ENCODE assay signal across 8 mouse cellular contexts in genomic region chr12:100520077-100520793, GRCm38 (mm10). TPM values are rescaled to one million over a fixed set of nuclear protein-coding genes. Genes with fewer than 3 reads are reported as not detected.
DNase-seq lines count a peak whose midpoint lies in the region; ATAC-seq and TF ChIP-seq lines count a peak whose summit lies in the region.

No protein-coding gene starts in this region.

- H3K4me3 ChIP-seq in intestine, postnatal 0 days (ENCODE audit: low read depth, low read length), result peak overlapping the region; percentile 74
- peak overlapping the region; percentile 68 for H3K4me3 ChIP-seq in liver, embryonic 12.5 days
- peak overlapping the region; percentile 89 for H3K4me3 ChIP-seq in testis, adult 2 months (ENCODE audit: control insufficient read depth, low read depth, low read length)

- H3K4me1 ChIP-seq in intestine, postnatal 0 days (replicated peaks; ENCODE audit: control insufficient read depth, insufficient read depth, low read length), result peaks cover 14% of the 10 kb centered on the region; the same call in 1 of the 2 replicates
- peaks cover 37% of the 10 kb centered on the region for H3K4me1 ChIP-seq in liver, embryonic 12.5 days
- peaks cover 14% of the 10 kb centered on the region for H3K4me1 ChIP-seq in testis, adult 2 months (ENCODE audit: control insufficient read depth, insufficient read depth, low read length)

- peak overlapping the region; percentile 93 for H3K4me2 ChIP-seq in intestine, postnatal 0 days (replicated peaks; ENCODE audit: low read depth)
- H3K4me2 ChIP-seq in liver, embryonic 12.5 days, result peak overlapping the region; percentile 81

- H3K27me3 ChIP-seq in intestine, postnatal 0 days (replicated peaks; ENCODE audit: control insufficient read depth, insufficient read depth, low read length), result no peaks in the 10 kb centered on the region
- H3K27me3 ChIP-seq in liver, embryonic 12.5 days (replicated peaks), result peaks cover 22% of the 10 kb centered on the region
- no peaks in the 10 kb centered on the region for H3K27me3 ChIP-seq in testis, adult 2 months (ENCODE audit: control insufficient read depth, insufficient read depth, low read length)

- WGBS in intestine, postnatal 0 days, result under 1% methylated on average over 71 of the region's 76 CpGs
- WGBS in liver, embryonic 12.5 days (ENCODE audit: insufficient replicate concordance), result under 1% methylated on average over 76 of the region's 76 CpGs

- peak; percentile 66 for ATAC-seq in intestine, postnatal 0 days
- peak; percentile 40; the same call in 1 of the 2 replicates for ATAC-seq in liver, embryonic 12.5 days

- H3K9me3 ChIP-seq in intestine, postnatal 0 days (ENCODE audit: control insufficient read depth), result no peaks in the 10 kb centered on the region
- H3K9me3 ChIP-seq in liver, embryonic 12.5 days (replicated peaks), result no peaks in the 10 kb centered on the region

- peak overlapping the region; percentile 97 for H3K9ac ChIP-seq in intestine, postnatal 0 days (ENCODE audit: low read depth, low read length)
- peak overlapping the region; percentile 79 for H3K9ac ChIP-seq in liver, embryonic 12.5 days

- no peak for TF ChIP-seq CTCF in intestine, postnatal 0 days (IDR thresholded peaks at IDR 0.05; ENCODE audit: low read depth)
- TF ChIP-seq CTCF in testis, adult 2 months (IDR thresholded peaks at IDR 0.05; ENCODE audit: control insufficient read depth, insufficient read depth, insufficient replicate concordance, low read depth, low read length), result no peak

- no peaks in the 10 kb centered on the region for H3K36me3 ChIP-seq in intestine, postnatal 0 days (ENCODE audit: control insufficient read depth, insufficient read depth)
- no peaks in the 10 kb centered on the region for H3K36me3 ChIP-seq in liver, embryonic 12.5 days
- H3K36me3 ChIP-seq in testis, adult 2 months (ENCODE audit: control insufficient read depth, insufficient read depth, low read length), result no peaks in the 10 kb centered on the region

- peak; percentile 45 to 51 for DNase-seq in lung, adult 18-20 months
- no peak for DNase-seq in lung, postnatal 25 days (ENCODE audit: low spot score)
- DNase-seq in embryo, embryonic 10 days (ENCODE audit: low spot score), result peak; percentile 66
- DNase-seq in heart, adult 18-20 months, result peak; percentile 66 to 69
- DNase-seq in naive thymus-derived CD4-positive, alpha-beta T cell, adult 2 months (ENCODE audit: low read depth), result peak; percentile 65

- H3K27ac ChIP-seq in intestine, postnatal 0 days (ENCODE audit: low read depth, low read length), result peak overlapping the region; percentile 80
- H3K27ac ChIP-seq in liver, embryonic 12.5 days, result peak overlapping the region; percentile 25; the same call in 1 of the 2 replicates
- H3K27ac ChIP-seq in testis, adult 2 months (ENCODE audit: control insufficient read depth, insufficient read depth, low read depth, low read length), result peak overlapping the region; percentile 71

- peak; percentile 27; the same call in 1 of the 2 replicates for TF ChIP-seq POLR2A in testis, adult 2 months (IDR thresholded peaks at IDR 0.05; ENCODE audit: control insufficient read depth, low read depth, low read length)

RNA-seq across cellular contexts. Expression of gene Ttc7b, which starts 0.4 kb away (rescaled TPM):
- total RNA-seq in heart, adult 18-20 months (2021), result 10 to 100 TPM; 74.6 to 79.1 TPM
- polyA plus RNA-seq in intestine, postnatal 0 days (2015; fragmentation: Nextera tagmentation; extraction: Ambion mirVana), result 4.0 and 4.1 TPM in 2 replicates
- 2.2 and 3.1 TPM in 2 replicates for polyA plus RNA-seq in liver, embryonic 12.5 days (2016; fragmentation: Nextera tagmentation; extraction: Ambion mirVana)
- 7.1 and 7.5 TPM in 2 replicates for polyA plus RNA-seq in testis, adult 2 months (2012; rRNA removed)

Comparison
In these comparisons a context has a peak if more than half of its experiments do, and no peak if none do; other contexts are left out.
1. H3K27ac ChIP-seq: peak in every context shown above with its lines; median percentile 80 in intestine, postnatal 0 days; 71 in testis, adult 2 months; 25 in liver, embryonic 12.5 days.